Mouse (Mus musculus): ENCODE measurements around the gene Ttll9.
A peak's percentile ranks its signal among the peaks of the same experiment; 100 is the strongest.

Ttll9 gene

DNA sequence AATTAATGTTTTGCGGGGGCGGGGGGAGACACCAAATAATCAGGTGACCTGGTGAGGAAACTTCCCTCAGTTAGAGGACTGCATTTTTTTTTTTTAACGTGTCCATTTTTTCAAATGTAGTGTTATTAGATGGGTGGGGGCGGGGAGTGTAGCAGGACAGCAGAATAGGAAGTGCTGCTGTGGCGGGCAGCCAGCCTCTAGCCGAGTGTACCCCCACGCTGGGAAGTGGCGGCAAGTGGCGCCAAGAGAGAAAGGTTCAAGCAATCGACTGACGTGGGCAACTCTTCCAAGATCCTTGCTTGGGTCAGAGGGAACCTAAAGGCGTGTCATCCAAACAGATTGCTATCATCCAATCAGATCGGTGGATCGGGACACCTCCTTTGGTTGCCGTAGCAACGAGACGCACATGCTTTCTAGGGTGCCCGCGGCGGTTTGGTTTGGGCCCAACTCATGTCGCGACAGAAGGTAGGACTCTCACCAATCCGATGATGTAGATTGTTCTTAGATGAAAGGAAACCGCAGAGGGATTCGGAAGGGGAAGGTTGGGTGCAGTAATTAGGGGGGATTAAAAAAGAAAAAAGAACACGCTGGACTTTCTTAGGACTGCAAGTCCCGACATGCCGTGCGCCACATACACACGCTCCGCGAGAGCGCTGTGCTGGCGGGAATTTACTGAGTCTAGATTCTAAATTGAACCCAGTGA lies at the start of gene Ttll9:
Ttll9 (plus strand) TSS at position 395 of the 703 bp plus-strand sequence.
- H3K27me3 ChIP-seq (ENCODE audit: control insufficient read depth, insufficient read depth, low read length, poor library complexity, severe bottlenecking) = no peaks in the 10 kb centered on the region
- 0 out of 2 replicates have a peak, but pooled peaks cover 1% of the 10 kb centered on the region for H3K36me3 ChIP-seq (ENCODE audit: control insufficient read depth, insufficient read depth, low read length, poor library complexity, severe bottlenecking)
- DNase-seq (ENCODE audit: low read depth, low spot score) = peak; percentile 60

DNA sequence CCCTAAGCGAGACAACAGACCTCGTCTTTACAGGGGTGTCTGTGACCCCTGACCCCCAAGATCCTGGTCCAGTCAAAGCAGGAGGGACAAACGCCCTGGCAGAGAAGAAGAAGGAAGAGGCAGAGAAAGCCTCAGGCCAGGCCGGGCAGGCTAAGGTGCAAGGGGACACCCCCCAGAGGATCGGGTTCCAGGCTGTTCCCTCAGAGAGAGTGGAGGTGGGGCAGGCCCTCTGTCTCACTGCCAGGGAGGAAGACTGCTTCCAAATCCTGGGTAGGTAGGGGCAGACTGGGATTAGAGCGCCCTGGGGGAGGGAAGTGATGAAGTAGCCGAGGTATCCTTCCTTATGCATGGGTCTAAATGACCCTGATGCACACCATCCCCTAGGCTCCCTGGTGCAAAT lies 48.8 kb upstream of the Ttll9 start:
- Histone ChIP-seq H3K27me3 (ENCODE audit: control insufficient read depth, insufficient read depth, low read length, poor library complexity, severe bottlenecking) (no peaks in the 10 kb centered on the region; the same call in 1 of the 2 replicates), H3K36me3 (ENCODE audit: control insufficient read depth, insufficient read depth, low read length, poor library complexity, severe bottlenecking) (no peaks in the 10 kb centered on the region; the same call in 1 of the 2 replicates)
- DNase-seq (ENCODE audit: low read depth, low spot score) = no peak

DNA sequence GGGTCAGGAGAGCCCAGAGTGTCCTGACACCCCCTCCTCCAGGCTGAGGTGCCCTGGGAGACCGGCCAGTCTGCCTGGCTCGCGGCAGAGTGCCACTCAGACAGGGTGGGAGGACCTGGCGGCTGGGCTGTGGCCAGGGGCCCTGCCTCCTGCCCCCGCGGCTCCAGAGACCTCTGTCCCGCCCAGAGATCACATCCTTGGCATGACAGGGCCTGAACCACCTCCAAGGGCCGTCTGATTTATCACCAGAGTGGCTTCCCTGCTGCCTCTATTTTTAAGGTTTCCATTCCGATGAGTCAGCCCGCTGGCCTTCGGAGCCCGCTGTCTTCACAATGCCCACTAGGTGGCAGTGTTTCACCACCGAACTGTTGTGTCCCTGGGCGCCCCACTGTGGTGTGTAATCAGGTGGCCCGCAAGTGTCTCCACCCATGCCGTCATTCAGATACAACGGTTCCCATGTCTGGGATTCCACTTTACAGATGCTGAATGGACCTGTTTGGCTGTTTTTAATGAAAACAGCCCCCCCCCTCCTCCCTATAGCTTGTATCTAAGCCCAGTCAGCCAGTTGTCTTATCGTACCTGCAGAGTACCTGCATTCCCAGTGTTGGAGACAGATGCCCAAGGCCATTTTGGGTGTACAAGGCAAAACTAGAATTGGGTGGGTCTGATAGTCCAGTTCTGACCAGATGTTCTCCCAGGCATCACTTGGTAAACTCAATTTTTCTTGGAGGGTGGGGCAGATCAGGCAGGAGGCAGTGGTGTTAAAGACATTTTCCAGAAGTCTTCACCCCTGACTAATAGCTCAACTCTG lies 47.8 kb upstream of the Ttll9 start:
- no peaks in the 10 kb centered on the region; the same call in 1 of the 2 replicates for H3K36me3 ChIP-seq (ENCODE audit: control insufficient read depth, insufficient read depth, low read length, poor library complexity, severe bottlenecking)
- peak; percentile 83 for DNase-seq (ENCODE audit: low read depth, low spot score)
- no peaks in the 10 kb centered on the region; the same call in 1 of the 2 replicates for H3K27me3 ChIP-seq (ENCODE audit: control insufficient read depth, insufficient read depth, low read length, poor library complexity, severe bottlenecking)

DNA sequence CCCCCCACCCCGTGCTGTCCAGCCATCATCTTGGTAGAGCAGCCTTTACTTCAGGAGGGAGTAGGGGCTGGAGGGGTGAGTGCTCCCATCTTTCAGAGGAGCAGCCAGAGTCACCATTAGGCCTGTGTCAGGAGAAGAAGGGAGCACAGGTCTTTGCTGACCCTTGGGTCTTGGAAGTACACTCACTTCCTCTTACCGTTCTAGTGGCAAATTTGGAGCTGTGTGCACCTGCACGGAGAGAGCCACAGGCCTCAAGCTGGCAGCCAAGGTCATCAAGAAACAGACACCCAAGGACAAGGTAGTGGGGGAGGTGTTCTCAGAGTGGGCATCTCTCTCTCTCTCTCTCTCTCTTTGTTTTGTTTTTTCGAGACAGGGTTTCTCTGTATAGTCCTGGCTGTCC lies 46.8 kb upstream of the Ttll9 start:
- no peaks in the 10 kb centered on the region; the same call in 1 of the 2 replicates for H3K36me3 ChIP-seq (ENCODE audit: control insufficient read depth, insufficient read depth, low read length, poor library complexity, severe bottlenecking)
- no peaks in the 10 kb centered on the region; the same call in 1 of the 2 replicates for H3K27me3 ChIP-seq (ENCODE audit: control insufficient read depth, insufficient read depth, low read length, poor library complexity, severe bottlenecking)
- DNase-seq (ENCODE audit: low read depth, low spot score) = no peak

DNA sequence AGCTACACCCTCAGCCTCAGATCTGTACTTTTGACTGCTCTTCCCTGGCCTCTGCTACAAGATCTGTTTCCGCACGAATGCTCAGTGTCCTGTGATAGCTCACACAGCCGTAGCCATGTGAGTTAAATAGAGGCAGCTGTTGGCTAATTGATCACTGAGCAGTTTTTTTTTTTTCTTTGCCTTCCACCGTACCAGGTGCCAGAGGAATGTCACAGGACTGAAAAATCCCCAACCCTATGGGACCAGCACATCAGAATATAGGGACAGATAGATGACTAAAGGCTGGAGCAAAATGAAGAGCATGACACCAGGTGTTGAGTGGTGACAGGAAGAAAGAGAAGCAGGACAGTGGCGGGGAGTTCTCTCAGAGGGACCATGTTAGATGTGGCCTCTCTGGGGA lies 46.2 kb upstream of the Ttll9 start:
- DNase-seq (ENCODE audit: low read depth, low spot score) = no peak
- no peaks in the 10 kb centered on the region; the same call in 1 of the 2 replicates for H3K27me3 ChIP-seq (ENCODE audit: control insufficient read depth, insufficient read depth, low read length, poor library complexity, severe bottlenecking)
- no peaks in the 10 kb centered on the region; the same call in 1 of the 2 replicates for H3K36me3 ChIP-seq (ENCODE audit: control insufficient read depth, insufficient read depth, low read length, poor library complexity, severe bottlenecking)

DNA sequence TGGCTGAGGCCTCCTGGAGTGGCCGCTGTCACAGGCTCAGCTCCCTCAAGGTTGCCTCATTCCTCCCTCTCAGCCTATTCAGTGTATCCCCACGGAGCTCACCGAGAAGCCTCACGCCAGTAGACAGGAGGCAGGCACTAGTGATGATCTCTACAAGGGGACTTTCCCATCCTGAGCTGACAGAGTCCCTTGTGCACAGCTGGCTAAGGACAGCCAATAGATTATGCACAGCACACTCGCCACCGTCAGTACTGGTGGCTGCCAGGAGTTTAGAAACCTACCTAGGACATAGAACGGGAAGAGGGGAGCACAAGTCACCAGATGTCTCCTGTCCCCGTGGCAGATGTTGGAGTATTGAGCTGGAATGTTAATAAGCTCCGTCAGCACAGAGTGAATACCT lies 44.6 kb upstream of the Ttll9 start:
- Histone ChIP-seq H3K36me3 (ENCODE audit: control insufficient read depth, insufficient read depth, low read length, poor library complexity, severe bottlenecking) (no peaks in the 10 kb centered on the region; the same call in 1 of the 2 replicates), H3K27me3 (ENCODE audit: control insufficient read depth, insufficient read depth, low read length, poor library complexity, severe bottlenecking) (no peaks in the 10 kb centered on the region; the same call in 1 of the 2 replicates)
- no peak for DNase-seq (ENCODE audit: low read depth, low spot score)

DNA sequence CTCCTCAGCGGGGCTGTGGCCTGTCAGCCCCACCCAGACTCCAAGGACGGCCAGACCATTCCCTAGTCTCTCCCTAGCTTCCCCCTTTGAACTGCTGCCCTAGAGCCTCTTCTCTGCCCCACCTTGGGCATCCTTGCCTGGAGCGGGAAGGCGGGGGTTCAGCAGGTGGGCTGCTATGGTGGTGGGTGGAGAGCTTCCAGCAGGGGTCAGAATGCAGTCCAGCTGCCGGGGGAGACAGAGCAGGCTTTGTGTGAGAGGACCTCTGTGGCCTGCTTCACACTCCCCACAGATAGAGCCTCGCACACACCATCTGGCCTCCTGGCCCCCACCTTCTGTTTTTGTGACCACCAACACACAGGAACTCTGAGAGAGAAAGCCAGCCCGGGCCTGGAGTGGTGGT lies 39.9 kb upstream of the Ttll9 start:
- no peak for DNase-seq (ENCODE audit: low read depth, low spot score)
- Histone ChIP-seq H3K27me3 (ENCODE audit: control insufficient read depth, insufficient read depth, low read length, poor library complexity, severe bottlenecking) (no peaks in the 10 kb centered on the region), H3K36me3 (ENCODE audit: control insufficient read depth, insufficient read depth, low read length, poor library complexity, severe bottlenecking) (no peaks in the 10 kb centered on the region)

DNA sequence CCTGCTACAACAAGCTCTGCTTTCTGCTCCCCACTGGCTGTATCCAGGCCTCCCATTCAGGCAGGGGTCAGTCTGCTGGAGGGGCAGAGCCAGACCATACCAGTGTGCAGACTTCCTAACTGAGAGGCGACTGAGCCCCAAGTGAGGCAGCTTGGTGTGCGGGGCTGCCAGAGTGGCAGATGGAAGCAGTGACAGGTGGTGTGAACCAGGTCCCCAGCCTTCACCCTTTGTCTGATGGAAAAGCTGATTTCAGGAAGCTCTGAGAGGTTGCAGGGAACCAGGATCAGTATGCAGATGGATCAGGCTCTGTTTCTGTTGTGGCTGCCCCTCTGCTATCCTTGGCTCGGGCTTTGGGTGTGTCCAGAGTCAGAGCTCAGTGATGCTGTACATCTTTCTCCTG lies 38.7 kb upstream of the Ttll9 start:
- DNase-seq (ENCODE audit: low read depth, low spot score) = no peak
- H3K36me3 ChIP-seq (ENCODE audit: control insufficient read depth, insufficient read depth, low read length, poor library complexity, severe bottlenecking) = no peaks in the 10 kb centered on the region

DNA sequence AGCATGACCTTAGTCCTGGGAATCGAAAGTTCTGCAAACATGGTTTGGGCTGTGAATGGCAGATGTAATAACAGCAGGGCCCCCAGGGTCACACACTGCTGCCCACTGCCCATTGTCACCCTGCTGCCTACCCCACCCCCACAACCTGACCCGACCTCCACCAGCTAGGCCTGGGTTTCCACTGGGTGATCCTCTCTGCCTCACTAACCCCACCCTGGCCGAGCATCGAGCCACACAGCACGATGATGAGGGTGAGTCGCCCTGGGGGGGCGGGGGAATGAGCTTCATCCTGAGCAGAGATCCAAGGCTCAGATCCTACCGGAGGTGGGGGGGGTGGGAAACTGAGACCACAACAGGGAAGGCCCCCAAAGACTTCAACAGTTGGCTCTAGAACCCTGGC lies 38.2 kb upstream of the Ttll9 start:
- DNase-seq (ENCODE audit: low read depth, low spot score) = no peak
- Histone ChIP-seq H3K27me3 (ENCODE audit: control insufficient read depth, insufficient read depth, low read length, poor library complexity, severe bottlenecking) (no peaks in the 10 kb centered on the region), H3K36me3 (ENCODE audit: control insufficient read depth, insufficient read depth, low read length, poor library complexity, severe bottlenecking) (no peaks in the 10 kb centered on the region)

More for the DNA sequence above, 38.7 kb upstream of the Ttll9 start:
- H3K27me3 ChIP-seq (ENCODE audit: control insufficient read depth, insufficient read depth, low read length, poor library complexity, severe bottlenecking) = no peaks in the 10 kb centered on the region

DNA sequence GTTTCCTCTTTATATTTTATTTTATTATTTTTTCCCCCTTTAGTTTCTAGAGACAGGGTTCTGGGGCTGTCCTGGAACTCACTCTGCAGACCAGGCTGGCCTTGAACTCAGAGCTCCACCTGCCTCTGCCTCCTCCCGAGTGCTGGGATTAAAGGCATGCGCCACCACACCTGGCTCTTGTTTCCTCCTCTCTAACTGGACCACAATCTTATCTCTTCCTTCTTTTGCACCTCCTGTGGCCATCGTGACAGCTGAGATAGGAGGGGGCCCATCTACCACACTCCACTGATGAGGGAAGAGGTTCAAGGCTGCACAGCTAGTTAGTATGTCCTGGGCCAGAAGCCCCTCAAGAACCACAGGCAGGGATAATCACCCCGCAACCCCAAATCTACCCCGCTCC lies 37.7 kb upstream of the Ttll9 start:
- H3K27me3 ChIP-seq (ENCODE audit: control insufficient read depth, insufficient read depth, low read length, poor library complexity, severe bottlenecking) = no peaks in the 10 kb centered on the region
- DNase-seq (ENCODE audit: low read depth, low spot score) = no peak
- H3K36me3 ChIP-seq (ENCODE audit: control insufficient read depth, insufficient read depth, low read length, poor library complexity, severe bottlenecking) = no peaks in the 10 kb centered on the region

DNA sequence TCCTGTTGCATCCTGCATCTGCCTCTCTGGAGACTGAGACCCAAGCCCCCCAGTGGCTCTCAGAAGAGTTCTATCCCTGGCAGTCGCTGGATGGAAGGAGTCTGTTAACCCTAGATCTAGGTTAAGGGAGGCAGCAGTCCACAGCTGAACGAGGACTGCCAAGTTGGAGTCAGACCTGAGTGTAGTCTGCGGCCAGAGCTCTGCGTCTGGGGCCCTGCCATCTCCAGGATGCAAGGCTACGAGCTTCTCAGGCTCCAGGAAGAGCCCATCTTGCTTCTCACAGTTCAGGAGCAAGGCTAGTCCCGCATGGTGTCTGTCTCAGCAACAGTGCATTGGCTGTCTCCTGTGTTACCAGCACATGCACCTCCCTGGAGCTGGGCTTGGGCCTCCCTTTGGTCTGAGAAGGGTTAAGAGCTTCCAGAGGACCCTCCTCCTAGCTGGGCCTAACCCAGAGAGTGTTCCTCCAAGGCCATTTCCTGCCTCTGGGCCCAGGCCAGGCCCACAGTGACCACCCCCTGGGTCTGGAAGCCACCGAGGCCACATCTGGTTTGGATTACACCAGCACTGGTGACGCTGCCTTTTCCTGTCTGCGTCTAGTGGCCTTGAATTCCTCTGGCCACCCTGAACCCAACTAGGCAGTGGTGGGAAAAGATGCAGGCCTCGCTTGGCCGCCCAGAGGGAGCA lies 37.0 kb upstream of the Ttll9 start:
- H3K27me3 ChIP-seq (ENCODE audit: control insufficient read depth, insufficient read depth, low read length, poor library complexity, severe bottlenecking) = no peaks in the 10 kb centered on the region
- DNase-seq (ENCODE audit: low read depth, low spot score) = no peak
- H3K36me3 ChIP-seq (ENCODE audit: control insufficient read depth, insufficient read depth, low read length, poor library complexity, severe bottlenecking) = no peaks in the 10 kb centered on the region

DNA sequence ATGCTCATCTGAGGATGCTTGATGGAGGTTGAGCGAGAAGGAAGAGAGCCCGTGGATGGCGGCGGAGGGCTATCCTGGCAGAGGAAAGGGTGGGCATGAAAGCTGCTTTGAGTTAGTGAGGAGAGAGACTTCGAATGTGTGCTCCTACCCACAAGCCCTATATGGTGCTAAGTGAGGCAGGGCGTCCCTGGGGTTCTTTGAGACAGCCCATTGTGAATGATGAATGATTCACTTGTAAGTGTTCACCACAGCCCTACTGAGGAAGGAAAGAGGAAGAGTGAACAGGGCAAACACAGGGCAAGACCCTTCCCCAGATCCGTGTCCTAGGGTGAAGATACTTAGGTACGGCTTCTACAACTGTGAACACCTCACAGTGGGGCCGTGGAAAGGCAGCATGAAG lies 35.4 kb upstream of the Ttll9 start:
- no peaks in the 10 kb centered on the region for H3K27me3 ChIP-seq (ENCODE audit: control insufficient read depth, insufficient read depth, low read length, poor library complexity, severe bottlenecking)
- H3K36me3 ChIP-seq (ENCODE audit: control insufficient read depth, insufficient read depth, low read length, poor library complexity, severe bottlenecking) = no peaks in the 10 kb centered on the region
- DNase-seq (ENCODE audit: low read depth, low spot score) = no peak

DNA sequence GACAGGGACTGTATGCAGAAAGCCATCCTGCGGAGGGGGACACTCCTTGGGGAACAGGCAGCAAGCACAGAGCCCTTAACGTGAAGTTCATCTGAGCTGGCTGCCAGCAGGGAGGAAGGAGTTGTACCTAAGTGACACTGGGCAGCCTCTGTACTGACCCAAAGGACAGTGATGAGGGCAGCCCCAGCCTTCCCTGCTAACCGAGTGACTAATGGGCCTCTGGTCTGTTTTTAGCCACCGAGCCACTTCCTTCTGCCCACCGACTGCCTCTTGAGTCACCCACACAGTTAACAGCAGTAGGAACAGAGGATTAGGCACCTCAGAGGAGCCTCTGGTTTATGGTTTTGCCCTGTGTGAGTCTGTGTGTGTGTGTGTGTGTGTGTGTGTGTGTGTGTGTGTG lies 34.9 kb upstream of the Ttll9 start:
- no peak for DNase-seq (ENCODE audit: low read depth, low spot score)
- H3K27me3 ChIP-seq (ENCODE audit: control insufficient read depth, insufficient read depth, low read length, poor library complexity, severe bottlenecking) = no peaks in the 10 kb centered on the region
- H3K36me3 ChIP-seq (ENCODE audit: control insufficient read depth, insufficient read depth, low read length, poor library complexity, severe bottlenecking) = no peaks in the 10 kb centered on the region

DNA sequence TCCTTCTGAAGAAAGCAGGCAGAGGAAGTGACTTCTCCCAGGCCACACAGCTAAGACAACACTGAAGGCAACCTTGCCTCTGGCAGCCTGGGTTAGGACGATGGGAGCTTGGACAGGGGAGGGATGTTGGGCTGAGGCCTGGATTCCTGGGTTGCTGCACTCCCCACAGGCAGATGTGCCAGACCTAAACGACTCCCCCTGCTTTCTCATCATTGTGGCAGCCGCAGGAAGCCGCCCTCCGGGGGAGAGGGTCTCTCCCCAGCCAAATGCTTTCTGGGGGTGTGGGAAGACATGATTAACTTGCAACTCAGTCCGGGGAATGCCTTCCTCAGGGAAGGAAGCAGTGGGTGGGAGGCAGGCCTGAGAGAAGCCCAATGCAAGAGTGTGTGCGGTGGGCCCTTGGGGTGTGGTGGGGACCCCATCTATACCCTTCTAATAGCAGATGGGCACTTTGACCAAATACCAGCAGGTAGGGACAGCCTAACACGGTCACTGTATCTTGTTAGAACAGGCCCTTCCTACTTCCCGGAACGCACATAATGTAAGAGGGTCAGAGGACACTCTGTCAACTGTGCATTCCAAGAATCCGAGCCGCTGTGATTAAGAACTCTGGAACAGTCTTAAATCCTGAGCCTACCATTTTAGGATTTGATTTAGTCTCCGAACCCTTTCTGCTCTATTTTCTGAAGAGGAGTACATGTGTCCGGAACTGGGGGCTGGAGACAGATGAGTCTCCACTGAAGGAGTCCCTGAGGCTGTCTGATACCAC lies 33.9 kb upstream of the Ttll9 start:
- Histone ChIP-seq H3K36me3 (ENCODE audit: control insufficient read depth, insufficient read depth, low read length, poor library complexity, severe bottlenecking) (no peaks in the 10 kb centered on the region), H3K27me3 (ENCODE audit: control insufficient read depth, insufficient read depth, low read length, poor library complexity, severe bottlenecking) (no peaks in the 10 kb centered on the region)
- DNase-seq (ENCODE audit: low read depth, low spot score) = no peak

Measured in splenic B cell, adult 2 months (primary cell).